Mouse (Mus musculus) layer of hippocampus, adult 8-10 months (tissue): Measurements from ENCODE around the gene Ppp4c. TPM values are rescaled to one million over a fixed set of nuclear protein-coding genes. Genes with fewer than 3 reads are reported as not detected.
A peak's percentile ranks its signal among the peaks of the same experiment; 100 is the strongest.
"Not testable (repeated sequence)": the region's sequence is repeated elsewhere in the genome, so short reads cannot be mapped to it uniquely, and the experiment has no call there.

Experiments
- DNase-seq, 2 experiments: peaks; one replicate each; pipeline ENCODE4 v3.0.0; 2022; ENCODE audit warnings: low spot score in 2 of 2
- total RNA-seq, 4 experiments: library from RNA; stranded (reverse); gene quantifications; 2 replicates each; pipeline ENCODE4 v1.2.4; 2022

Gene Ppp4c
- total RNA-seq, 4 experiments from 2014 or later = 49.5 to 55.7 (median 51.9) TPM

DNA sequence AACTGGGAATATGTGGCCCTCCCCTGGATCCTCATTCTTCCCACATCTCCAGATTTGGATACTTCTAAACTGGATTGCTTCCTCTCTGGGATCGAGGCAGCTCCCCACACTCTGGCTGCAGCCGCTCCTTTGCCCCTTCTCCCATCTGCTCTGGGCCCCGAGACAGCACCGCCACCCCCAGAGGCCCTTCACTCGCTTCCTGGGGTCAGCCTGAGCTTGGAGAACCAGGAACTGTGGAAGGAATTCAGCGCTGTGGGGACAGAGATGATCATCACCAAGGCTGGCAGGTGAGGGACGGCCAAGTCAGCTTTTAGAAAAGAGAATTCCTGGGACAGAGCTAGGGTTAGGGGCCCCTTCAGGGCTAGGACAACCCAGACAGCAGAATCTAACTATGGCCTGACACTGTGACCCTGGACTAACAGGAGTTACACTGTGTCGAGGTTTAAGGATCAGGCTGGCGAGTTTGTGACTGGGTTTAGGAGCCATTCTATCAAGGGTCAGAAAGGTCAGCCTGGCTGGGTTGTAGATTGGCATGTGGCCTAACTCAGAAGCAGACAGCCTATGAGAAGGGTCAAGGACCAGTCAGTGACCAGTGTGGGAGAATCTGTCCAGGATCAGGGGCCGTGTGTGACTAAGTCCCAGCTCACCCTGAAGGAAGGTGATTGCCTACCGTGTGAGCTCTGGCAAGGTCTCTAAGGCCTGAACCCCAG, 10.5 kb downstream of the Ppp4c start:
- DNase-seq = no peak

DNA sequence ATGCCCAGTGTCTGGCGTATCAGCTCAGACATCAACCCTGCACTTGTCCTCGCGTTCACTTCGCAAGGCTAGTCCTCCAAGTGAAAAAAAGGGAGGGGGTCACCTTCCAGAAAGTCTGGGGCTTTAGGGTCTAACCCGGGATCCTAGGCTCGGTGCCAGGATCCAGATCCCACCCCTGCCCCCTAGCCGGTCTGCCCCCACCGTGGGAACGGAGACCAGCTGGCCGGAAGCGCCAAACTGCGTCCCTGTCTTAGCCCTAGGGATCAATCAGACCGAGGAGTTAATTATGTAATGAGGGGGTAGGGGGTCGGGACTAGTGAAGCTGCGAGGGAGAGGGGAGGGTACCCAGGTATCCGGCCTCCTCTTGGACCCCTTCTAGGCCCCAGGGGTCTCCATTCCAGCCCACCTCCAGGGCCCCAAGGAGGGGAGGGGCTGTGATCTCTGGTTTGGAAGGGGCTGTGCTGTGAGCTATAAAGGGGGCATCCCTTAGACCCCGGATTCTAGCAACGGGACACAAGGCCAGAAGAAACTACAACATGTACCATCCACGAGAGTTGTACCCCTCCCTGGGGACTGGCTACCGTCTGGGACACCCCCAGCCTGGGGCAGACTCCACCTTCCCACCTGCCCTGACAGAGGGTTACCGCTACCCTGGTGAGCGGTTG, 11.2 kb downstream of the Ppp4c start, which contains the start of gene Tbx6:
Tbx6 (plus strand) TSS at position 513 of the 665 bp plus-strand sequence.
- DNase-seq = no peak

DNA sequence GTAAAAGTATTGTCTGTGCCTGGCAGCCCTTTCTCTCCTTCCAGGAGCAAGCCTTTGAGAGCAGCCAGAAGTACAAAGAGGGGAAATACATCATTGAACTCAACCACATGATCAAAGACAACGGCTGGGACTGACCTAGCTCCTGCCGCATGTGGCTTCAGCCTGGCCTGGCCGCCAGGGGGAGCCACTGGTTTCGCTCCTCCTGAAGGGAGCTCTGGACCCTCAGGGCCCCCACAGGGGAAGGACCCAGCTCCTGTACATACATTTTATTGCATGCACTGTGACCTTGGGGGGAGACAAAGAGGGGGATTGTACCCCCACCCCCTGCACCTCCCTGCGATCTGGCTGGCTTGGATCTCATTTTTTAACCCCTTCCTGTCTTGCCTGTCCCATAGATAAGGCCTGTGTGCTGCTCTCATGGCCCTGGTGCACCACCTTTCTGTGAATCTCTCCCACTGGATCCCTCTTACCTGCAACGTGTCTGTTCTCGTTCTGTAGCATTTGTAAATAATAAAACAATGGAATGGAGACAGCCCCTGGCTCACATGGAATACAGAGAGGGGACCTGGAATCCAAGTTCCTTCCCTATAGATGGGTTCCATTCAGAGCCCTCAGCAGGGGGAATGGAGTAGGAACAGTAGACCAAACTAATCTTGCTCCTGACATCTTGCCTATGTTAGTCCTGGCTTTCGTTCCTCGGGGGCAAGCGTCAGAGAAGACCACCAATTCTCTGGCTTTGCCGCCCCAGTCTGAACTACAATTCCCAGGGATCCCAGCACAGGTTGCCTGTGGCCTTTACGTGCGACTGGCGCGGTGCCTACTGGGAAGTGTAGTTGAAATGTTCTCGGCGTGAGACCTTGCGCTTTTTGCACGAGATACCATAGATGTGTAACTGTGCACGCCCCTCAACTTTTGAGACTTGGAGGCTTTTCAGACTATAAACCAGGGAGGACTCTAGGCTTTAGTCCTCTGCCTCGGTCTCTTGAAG, 12.0 kb downstream of the Ppp4c start:
- DNase-seq = peak; percentile 76 to 85

DNA sequence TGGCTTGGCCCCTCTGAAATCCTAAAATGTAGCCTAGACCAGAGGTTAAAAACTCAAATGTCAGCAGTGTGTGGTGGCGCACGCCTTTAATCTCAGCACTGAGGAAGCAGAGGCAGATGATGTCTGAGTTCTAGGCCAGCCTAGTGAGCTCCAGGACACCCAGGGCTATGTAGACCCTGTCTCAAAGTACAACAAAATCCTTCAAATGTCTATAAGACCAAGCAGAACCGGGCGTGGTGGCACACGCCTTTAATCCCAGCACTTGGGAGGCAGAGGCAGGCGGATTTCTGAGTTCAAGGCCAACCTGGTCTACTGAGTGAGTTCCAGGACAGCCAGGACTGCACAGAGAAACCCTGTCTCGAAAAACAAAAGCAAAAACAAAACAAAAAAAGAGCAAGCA, 13.2 kb downstream of the Ppp4c start:
- not testable (repeated sequence) for DNase-seq

DNA sequence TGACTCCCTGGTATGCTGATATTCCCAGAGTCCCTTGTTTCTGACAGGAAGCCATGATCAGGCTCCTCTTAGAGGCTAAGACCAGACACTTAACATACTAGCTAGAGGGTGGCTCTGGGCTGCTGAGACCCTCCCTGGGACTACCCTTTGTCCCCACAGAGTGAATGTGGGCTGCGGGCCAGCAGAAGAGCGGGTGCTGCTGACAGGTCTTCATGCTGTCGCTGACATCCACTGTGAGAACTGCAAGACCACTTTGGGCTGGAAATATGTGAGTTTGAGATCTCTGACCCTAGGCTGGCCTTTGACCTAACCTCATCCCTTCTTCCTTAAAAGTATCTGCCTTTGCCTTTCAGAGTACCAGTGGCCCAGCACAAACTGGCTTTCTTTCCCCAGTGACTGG, 14.1 kb downstream of the Ppp4c start:
- no peak for DNase-seq

DNA sequence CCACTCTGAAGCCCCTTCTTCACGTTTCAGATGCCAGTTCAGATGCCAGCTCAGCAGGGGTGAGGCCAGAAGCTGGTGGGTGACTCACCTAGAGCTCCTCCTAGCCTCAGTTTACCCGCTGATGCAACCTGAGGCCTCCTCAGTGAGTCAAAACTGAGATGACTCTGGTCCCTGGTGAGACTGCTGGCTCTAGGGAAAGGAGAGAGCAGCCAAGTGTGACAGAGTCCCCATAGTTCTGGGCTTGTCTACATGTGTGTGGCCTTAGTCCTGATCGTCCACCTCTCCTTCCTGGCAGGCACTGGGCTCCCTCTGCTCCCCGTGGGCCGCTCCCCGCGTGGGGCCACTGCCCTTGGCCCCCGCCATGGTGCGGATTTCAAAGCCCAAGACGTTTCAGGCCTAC, 14.8 kb downstream of the Ppp4c start:
- DNase-seq = no peak

DNA sequence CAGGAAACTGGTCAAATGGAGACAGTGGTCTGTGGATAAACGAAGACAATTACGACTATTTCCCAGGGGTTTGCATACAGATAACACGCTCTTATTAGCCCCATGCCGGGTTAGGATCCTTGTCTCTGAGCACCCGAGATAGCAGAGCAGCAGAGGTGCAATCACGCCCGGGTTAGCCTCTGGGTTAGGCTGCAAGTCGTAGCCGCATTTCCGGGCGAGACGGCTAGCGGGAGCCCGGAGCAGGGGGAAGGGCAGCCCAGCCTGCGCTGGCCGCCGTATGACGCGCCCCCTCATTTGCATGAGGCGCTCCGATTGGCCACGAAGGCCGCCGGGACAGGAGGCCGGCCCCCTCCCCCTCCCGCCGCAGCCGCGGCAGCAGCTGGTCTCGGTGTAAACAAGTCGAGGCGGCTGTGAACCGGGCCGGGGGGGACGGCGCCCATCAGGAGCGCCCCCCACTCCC, 15.7 kb downstream of the Ppp4c start, which contains the start of gene Ypel3:
Ypel3 (plus strand) TSS at position 358 of the 460 bp plus-strand sequence.
- DNase-seq = peak; percentile 93

DNA sequence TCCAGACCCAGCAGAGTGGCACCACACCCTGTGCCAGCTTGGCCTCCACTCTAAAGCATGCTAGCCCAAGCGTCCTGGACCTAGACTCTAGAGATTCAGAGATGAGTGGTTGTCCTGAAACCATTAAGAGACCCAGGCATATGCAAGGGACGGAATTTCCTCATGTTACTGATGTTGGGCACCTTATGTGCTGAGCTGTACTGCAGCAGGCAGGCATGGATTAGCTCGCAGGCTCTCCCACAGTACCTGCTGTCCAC, 16.4 kb downstream of the Ppp4c start:
- DNase-seq = no peak

DNA sequence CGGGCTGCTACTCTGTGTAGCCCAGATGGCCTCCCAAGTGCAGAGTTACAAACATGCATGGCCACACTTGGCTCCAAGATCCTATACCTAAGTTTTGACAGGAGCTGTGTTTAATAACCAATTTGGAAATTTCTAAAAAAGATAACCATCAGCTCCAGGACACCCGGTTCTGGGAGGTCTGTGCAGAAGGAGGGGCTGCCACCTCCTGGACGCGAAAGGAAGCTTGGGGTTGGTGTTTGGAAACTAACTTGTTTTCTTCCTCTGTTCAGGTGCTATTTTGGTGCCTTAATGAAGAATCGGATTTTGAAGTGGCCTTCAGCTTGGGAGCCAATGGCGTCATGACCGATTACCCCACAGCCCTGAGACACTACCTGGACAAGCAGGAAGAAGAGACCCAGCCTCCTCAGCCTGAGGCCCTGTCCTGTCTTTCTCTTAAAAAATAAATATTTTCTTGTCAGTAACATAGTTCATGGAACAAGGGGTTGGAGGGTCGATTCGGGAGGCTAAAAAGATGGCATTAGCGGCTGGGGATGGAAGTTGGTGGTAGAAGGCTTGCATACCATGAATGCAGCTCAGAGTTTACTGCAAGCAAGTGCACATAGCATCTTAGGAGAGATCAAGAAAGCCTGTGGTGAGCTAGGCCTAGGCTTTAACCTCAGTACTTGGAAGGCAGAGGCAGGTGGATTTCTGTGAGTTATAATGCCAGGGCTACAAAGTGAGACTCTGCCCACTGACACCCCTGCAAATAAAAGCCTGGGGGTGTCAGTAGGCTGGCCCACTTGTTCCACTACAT, 16.9 kb downstream of the Ppp4c start:
- no peak for DNase-seq

DNA sequence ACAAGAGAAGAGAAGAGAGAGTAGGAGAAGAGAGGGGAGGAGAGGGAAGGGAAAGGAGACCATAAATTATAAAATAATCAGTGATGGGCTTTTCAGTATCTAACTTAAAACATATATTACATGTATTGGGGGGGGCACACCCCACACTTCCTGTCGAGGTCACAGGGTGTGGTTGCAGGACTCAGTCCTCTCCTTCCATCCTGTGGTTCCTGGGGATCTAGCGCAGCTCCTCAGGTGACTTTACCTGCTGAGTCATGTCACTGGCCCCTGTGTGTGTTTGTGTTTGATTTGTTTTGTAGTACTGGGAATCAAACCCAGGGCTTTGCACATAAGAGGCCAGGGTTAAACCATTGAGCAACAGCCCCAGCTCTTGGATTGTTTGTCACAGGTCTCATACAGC, 17.8 kb downstream of the Ppp4c start:
- no peak for DNase-seq

DNA sequence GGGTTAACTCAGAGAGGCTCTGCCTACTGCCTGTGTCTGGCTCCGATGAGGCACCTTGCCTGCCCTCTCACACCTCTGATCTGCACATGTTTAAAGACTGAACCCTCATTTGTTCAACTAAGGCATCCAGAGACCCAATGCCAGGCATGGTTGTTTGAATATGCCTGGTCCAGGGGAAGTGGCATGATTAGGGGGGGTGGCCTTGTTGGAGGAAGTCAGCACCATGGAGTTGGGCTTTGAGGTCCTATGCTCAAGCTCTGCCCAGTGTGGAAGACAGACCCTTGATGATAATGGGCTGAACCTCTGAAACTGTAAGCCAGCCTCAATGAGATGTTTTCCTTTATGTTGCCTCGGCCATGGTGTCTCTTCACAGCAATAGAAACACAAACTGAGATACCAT, 18.9 kb downstream of the Ppp4c start:
- no peak for DNase-seq

DNA sequence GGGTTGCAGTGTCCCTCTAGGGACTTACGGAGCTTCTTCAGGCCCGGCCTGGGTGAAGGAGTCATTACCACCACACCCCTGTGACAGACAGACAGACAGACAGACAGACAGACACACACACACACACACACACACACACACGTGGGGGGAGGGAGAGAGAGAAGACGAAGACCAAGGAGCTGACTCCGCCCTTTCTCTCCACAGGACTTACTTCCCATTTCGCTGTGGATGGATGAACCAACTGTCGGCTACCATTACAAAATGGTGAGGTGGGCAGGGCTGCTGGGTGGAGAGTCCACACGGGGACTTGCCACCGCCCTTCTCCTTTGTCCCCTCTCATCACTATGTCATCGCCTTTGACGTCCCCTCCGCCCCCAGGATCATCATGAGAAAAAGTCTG, 21.5 kb downstream of the Ppp4c start:
- no peak for DNase-seq

DNA sequence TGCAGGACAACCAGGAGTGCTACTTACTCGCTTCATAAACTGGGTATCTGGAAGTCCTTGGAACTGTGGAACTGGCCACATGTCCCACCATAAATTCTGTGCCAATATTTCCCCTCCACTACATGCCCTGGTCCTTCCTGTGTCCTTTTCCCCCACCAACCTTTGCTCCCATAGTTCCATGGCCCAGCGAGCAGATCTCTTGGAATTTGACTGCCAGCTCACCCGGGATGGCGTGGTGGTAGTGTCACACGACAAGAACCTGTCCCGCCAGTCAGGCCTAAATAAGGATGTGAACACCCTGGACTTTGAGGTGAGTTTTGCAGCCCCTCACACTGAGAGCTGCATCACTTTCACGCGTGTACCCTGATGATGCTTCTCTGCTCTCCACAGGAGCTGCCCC, 25.3 kb downstream of the Ppp4c start:
- no peak for DNase-seq

DNA sequence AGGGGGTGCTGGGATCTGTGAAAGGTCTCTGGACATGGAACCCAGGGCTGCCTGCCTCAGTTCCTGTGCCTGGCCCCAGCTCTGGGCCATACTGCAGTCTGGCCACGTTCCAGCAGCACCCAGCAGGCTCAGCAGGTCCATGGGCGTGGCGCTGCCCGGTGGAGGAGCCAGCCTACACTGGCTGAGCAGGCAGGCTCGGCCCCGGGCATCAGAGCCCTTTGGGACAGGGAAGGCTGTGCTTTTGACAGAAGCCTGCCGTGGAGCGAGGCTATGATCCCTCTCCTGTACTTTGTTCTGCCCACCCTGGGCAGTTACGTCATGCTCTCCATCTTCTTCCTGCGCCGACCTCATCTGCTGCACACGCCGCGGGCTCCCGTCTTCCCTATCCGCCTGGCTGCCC, 26.1 kb downstream of the Ppp4c start, which contains the start of gene Gdpd3:
Gdpd3 (plus strand) TSS at position 134 of the 400 bp plus-strand sequence.
- no peak for DNase-seq

DNA sequence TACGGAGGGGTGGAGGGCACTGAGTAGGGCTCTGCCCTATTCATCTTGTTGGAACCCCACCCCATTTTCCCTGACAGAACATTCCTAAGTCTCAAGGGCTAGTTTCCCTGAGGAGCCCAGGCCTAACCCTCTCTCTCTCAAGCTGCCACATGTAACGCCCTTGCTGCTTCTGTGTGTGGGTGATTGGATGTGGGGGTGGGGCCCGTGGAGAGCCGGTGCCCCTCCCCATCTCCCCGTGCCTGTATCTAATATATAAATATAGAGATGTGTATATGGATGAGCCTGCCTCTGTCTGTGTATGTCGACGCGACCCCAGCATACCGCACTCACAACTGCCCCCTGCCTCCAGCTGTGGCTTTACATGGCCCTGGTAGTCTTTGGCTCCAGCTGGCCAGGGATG, 26.8 kb downstream of the Ppp4c start:
- no peak for DNase-seq

DNA sequence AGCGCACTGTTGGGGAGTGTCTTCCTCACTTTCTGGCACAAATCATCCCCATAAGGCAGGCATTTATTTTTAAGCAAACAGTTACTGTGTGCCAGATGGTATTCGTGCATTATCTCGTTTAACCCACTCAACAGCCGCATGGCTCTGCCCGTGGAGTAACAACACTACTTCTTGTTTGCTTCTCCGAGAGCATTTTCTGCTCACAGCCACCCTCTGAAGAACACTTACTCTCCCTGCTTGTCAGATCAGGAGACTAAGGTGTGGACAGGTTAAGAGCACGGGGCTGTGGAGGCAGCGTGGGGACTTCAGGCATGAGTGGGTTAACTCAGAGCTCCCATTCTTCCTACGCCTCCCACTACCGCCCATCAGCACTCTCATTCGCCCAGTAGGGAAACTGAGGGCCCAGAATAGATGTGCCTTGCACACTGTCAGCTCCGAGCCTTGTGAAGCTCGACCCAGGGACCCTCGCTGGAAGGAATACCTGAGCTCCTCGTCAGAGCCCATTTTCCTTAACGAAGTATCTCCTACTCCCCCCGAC, 29.8 kb downstream of the Ppp4c start:
- DNase-seq = peak; percentile 77

DNA sequence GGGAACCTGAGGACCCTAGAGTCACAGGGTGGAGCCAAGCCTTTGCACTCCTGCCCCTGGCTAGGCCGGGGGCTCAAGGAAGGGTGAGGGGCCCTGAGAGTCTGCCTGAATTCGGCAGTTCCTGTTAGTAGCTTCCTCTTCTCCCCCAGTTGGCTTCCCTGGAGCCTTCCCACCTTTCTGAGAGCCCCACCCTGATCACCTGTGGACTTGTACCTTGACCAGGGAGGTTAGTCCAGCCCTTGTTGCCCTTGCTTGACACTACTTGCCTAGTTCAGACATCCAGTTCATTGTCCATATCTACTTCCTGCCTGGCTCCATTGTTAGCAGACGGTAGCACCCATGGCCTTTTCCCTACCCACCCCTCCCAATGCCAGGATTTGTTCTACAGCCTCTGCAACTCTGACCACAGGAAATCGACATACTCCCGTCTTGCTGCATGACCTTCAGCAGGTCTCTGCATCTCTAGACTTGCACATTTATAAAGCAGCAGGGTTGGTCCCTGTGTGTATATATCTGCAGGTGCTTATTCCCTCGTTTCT, 30.7 kb downstream of the Ppp4c start:
- no peak for DNase-seq

DNA sequence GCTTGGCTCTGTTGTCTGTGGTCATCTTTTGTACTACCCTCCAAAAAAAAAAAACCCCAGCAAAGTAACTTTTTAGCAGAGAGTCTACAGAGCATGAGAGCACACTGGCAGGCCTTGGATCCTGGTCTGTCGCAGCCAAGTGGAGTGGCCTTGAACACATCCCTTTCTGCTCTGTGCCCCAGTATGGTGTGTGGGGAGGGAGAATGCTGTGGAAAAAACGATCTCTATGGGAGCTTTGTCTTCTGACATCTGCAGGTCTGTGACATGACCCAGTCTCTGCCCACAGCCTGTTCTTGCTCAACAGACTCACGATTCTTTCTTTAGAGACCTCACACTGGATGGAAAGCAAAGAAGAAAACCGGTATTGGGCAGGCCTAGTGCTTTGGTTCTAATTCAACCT, 31.3 kb downstream of the Ppp4c start:
- DNase-seq = no peak

DNA sequence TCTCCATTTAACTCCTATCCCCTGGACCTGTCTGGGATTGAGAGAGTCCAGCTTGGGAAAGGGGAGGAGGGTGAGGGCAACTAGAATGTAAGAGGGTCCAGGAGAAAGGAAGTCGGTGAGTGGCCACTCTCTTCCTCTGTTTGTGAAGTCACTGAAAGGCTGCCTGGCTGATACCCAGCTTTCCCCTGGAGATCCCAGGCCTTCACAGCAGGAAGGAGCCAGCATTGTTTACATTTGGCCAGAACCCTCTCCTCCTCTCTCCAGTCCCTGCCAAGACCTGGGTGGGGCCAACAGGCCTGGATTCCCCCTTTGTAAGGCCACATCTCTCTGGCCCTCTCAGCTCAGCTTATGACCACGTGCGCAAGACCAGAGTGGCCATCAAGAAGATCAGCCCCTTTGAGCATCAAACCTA, 31.9 kb downstream of the Ppp4c start:
- DNase-seq = no peak

DNA sequence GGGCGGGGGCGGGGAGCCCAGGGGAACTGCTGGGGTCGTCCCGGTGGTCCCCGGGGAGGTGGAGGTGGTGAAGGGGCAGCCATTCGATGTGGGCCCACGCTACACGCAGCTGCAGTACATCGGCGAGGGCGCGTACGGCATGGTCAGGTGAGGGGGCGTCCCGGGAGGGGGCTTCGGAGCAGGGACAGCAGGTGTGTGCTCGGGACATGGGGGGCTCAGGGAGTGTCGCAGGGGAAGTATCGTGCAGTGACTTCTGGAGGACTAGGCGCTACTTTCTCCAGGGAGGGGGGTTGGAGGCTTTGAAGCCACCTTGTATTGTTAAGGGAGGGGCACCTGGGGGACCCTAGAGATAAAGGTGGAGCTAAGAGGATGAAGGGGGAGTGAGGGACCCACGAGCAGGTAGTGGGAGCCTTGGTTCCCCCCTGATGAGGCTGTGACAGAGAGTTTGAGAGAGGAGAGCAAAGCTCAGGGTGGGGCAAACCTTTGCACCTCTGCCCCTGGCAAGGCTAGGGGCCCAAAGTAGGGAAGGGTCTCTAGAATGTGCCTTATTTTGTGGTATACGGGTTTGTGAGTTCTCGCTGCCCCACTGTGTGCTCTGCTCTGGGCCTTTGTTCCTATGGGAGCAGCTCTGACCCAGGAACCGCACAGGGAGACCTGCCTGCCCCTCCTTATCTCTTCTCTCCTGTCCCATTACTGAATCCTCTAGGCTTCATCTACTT, 32.5 kb downstream of the Ppp4c start:
- DNase-seq = no peak
